Mouse (Mus musculus) kidney, adult 18-20 months (tissue): ENCODE results near the gene Slit2.
A peak's percentile ranks its signal among the peaks of the same experiment; 100 is the strongest.

ENCODE experiments used
- DNase-seq: peaks from one replicate; pipeline ENCODE4 v3.0.0; 2021

Slit2 gene

GRCm38 (mm10) chr5:47982941-47983701 lies at the start of gene Slit2:
Slit2 (plus strand) TSS chr5:47983138.
- peak; percentile 90 for DNase-seq

- no peak for DNase-seq
Observed at GRCm38 (mm10) chr5:47938586-47939372, 44.2 kb upstream of the Slit2 start.

GRCm38 (mm10) chr5:47956451-47956850 lies 26.5 kb upstream of the Slit2 start:
- DNase-seq, result no peak

DNA sequence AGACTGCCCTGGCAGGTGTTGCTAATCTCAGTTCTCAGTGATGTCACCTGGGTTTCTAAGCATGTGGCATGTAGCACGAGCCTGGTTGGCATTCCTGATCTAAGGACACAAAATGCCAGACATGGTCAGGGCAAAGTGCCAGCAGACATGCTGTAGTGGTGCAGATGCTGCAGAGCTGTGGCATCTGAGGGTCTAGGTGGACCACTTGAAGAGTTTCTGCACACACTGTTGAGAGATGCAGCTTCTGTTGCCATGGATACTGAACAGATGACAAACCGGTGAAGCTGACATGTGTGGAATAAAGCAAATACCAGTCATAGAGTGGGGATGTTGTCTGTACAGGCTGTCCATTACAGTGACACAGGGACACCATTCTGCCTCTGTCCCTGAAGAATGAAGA lies 7.1 kb upstream of the Slit2 start:
- DNase-seq, result no peak

DNA sequence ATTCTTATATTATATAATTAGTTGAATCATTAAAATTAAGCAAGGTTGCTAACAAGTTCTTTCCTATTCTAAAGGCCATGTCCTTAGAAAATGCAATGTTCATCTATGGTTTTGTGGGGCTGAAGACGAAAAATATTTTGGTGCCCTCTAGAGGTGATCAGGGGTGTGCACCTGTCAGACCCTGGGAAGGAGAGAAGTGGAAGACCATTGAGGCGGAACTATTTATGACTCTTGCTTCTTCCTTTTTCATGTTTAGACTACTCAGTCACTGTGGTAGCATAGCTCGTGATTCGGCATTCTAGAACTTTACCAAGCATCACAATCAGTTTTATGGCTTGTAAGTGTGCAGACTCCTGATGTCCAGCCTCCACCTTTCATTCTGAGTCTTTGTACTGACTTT lies 3.6 kb upstream of the Slit2 start:
- DNase-seq, result no peak

DNA sequence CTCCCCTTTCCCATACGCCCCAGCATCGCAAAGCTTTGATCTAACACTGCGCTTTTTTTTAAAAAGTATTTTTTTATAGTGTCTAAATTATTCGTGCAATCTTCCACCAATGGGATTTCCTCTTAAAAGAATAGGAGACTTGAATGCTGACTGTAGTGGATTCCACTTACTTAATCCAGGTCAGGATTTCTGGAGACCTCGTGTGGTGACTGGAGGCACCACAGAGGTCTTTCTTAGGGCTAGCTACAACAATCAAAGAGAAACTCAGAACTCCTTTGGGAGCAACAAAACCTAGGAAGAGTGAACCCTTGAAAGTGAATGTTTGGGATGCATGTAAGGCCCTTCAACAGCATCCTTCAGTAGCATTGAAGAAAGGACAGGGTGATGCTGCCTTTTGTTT lies 2.5 kb upstream of the Slit2 start:
- DNase-seq, result no peak

DNA sequence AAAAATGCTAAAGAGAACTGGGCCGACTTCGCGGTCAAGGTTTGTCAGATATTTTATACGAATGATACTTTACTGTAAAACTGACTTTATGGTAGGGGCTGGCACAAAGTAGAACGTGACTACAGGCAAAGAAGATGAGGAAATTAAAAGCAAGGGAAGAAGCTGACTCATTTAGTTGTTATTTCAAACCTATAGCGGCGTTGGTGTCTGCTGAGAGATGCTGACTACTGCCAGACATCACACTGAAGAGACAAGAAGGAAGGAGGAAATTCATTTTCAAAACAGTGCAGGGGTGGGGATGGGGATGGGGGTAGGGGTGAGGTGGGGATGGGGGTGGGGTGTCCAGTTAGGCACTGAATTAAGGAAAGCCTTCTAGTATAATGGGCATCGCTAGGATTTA lies 987 bp upstream of the Slit2 start:
- DNase-seq, result no peak

- DNase-seq, result peak; percentile 36
Observed at GRCm38 (mm10) chr5:47983746-47984583, 1.0 kb downstream of the Slit2 start.

GRCm38 (mm10) chr5:47984584-47985197 lies 1.8 kb downstream of the Slit2 start:
- peak; percentile 22 for DNase-seq

- peak; percentile 82 for DNase-seq
Observed at GRCm38 (mm10) chr5:47985198-47985631, 2.3 kb downstream of the Slit2 start.

- peak; percentile 65 for DNase-seq
Observed at GRCm38 (mm10) chr5:47985901-47986670, 3.1 kb downstream of the Slit2 start.

GRCm38 (mm10) chr5:47990926-47991325 lies 8.0 kb downstream of the Slit2 start:
- DNase-seq, result no peak

DNA sequence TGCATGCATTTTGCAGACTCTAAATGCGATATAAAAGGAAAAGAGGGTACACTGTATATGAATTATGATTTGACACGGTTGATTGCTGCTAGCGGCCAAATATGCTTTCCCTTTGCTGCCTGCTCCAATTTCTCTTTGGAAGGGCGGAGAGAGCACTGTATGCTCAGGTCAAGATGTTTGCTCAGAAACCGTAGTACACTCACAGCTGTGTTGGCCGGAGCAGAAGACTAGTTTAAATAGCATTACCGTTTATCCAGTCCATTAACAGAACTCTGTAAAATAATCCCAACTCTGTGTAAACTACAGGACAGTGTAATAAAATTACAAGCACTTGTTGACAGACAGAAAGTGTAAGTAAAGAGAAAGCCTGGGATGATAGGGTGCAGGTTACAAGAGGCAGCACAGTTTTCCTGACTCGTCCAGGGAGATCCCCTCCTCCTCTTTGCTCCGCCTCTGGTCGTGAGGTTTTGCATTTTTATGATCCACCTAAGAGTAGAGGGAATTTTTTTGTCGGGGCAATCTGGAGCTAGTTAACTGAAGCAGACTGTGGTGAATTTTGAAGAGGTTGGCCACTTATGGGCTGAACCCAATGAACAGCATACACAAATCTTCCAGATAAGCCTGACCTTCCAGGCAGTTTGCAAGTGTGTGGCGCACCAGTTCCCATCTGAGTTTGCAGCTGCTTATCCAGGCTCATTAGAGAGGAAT lies 20.9 kb downstream of the Slit2 start:
- no peak for DNase-seq

- DNase-seq, result no peak
Observed at GRCm38 (mm10) chr5:48005533-48005932, 22.6 kb downstream of the Slit2 start.

DNA sequence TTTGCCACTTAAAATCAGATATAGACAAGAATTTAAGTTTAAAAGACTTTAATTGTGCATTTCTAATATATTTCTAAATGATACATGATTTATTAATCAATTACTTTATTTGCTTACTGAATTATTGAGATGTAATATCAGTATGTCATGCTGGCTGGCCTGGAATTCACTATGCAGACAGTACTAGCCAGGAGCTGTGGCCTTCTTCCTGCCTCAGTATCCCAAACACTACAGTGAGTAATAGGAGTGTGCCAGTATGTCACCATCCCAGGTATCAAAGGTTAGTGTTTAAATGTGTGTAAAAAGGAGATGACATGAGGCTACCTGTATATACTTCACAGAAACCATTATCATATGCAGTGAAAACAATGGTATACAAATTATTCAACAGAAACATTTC lies 23.1 kb downstream of the Slit2 start:
- no peak for DNase-seq

DNA sequence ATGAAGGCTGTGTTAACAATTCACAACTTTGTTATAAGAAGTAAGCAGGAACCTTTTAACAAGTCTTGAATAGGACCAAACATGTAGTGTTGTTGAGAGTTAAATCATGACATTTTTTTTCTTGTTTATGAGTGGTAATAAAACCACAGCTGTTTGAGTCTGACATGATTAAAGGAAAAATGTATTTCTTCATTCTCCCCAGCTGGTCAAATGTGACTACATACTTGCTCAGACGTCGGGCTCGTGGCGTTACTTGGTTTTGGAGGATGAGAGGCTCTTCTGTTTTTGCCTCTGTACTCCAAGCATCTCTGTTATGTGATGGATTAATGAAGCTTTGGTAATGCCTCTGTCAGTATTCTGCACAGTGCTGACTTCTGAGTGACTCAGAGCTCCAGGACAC lies 40.5 kb downstream of the Slit2 start:
- DNase-seq, result no peak

DNA sequence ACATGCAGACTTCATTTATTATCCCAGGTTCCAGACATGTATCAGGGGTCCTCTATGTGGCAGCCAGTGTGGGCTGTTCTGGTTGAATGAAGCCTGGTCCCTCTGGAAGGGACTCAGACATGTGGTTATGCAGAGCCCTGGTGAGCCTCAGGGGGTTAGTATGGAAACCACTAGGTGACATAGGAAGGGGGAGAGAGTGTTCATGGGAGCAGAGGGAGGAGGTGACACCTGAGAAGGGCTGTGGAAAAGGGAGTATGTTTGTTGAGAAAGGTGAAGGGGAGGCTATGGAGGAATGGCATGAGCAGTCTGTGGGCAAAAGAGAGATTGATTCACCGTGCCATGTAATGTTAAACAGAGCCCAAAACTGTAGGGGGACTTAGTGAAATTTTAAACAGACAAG lies 51.9 kb downstream of the Slit2 start:
- DNase-seq, result no peak

DNA sequence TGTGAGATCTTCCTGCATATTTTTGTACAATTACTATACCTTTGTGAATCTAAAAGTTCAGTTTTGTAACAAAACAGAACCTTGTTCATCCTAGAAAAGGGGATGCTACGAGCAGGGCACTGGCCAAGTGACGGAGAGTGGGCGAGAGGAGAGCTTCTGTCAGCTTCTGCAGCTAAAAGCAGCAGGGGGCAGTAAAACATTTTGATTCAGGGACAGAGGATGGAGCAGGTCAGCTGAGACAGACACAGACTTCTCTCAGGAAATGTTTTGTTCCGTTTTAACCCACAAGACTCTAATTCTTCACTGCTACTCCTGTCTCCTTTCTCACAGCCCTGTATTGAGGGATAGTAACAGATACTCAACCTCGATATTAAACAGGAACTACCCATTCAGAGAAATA lies 55.1 kb downstream of the Slit2 start:
- DNase-seq, result peak; percentile 16

- DNase-seq, result no peak
Observed at GRCm38 (mm10) chr5:48048986-48049751, 66.2 kb downstream of the Slit2 start.

DNA sequence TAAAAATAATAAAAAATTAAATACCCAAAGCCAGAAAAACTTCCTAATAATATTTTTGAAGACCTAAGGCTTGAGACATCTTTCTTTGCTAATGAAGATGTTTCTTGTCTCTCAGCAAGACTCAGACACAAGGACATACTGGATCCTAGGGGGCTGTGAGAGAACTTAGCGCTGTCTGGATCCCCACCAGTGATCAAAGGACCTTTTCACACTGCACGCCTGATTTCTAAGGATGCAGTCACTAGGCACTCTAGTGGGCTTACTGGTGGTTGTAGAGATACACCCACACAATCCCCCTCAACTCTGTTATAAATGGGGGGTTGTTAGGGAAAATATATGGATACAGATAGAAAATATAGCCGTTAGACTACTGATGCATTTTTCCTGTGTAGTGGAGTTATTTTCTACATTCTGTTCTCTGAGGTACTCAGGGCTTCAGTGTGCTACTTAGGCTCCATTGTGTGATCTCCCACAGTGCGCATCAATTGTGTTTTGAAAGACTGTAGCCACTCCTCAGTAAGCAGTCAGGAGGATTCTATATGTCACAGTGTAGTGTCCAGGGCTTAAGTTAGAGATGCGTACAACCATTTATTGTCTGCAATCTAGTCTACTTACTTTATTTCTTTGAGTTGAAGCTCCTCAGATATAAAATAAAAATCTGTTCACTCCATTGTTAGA lies 67.8 kb downstream of the Slit2 start:
- DNase-seq, result no peak
